Mouse (Mus musculus): ENCODE measurements around the gene Strc. TPM values are rescaled to one million over a fixed set of nuclear protein-coding genes. Genes with fewer than 3 reads are reported as not detected.
A peak's percentile ranks its signal among the peaks of the same experiment; 100 is the strongest.
"Not testable (repeated sequence)": the region's sequence is repeated elsewhere in the genome, so short reads cannot be mapped to it uniquely, and the experiment has no call there.

Gene Strc
- total RNA-seq (2014; rRNA removed) (not detected in 2 replicates), polyA plus RNA-seq (2015; fragmentation: Nextera tagmentation; extraction: Ambion mirVana) (0.02 TPM in 1 of 2 replicates, not detected in the other)

DNA sequence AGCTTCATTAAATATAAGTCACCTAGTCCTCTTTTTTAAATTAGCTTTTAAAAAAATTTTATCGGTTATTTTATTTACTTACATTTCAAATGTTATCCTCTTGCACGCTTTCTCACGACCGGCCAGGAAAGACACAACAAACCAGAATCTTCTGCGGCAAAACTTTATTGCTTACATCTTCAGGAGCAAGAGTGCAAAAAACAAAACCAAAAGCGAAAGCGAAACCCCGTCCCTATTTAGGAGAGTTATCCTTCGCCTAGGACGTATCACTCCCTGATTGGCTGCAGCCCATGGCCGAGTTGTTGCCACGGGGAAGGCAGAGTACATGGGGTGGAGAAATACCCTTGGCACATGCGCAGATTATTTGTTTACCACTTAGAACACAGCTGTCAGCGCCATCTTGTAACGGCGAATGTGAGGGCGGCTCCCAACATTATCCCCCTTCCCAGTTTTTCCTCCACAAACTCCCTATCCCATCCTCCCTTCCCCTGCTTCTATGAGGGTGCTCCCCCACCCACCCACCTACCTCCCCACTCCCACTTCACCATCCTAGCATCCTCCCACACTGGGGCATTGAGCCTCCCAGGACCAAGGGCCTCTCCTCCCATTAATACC, at the start of gene Strc:
Gene Strc, minus strand, starts transcription at position 208 of the 615 bp plus-strand sequence.
- H3K27ac ChIP-seq (ENCODE audit: low read depth, low read length); DNase-seq (ENCODE audit: low spot score); H3K9me3 ChIP-seq (ENCODE audit: low read length); H3K4me2 ChIP-seq (ENCODE audit: low read depth, low read length, poor library complexity, severe bottlenecking); H3K36me3 ChIP-seq (ENCODE audit: insufficient read depth, low read length); H3K27me3 ChIP-seq (ENCODE audit: insufficient read depth, low read length); ATAC-seq (ENCODE audit: low FRiP score); H3K4me1 ChIP-seq (ENCODE audit: insufficient read depth, low read length); H3K4me3 ChIP-seq (ENCODE audit: low read depth, low read length); H3K9ac ChIP-seq (replicated peaks; ENCODE audit: low read length, poor library complexity, severe bottlenecking): not testable (repeated sequence)
- WGBS, result 96% methylated on average over 15 of the region's 17 CpGs

DNA sequence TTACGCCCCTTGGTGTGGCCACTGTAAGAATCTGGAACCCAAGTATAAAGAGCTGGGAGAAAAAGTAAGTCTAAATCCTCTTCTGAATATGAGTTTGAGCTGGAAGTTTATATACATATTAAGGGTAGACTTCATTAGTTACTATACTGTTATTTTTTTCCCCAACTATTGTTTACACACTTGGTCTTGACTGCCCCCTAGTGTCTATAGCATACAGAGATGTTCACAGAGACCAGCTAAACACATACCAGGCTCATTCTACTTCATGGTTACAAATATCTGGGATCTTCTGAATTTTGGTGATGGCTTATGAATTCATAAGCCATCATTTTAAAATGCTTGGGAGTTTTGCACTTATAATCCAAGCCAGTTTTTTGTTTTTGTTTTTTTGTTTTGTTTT, 47.9 kb upstream of the Strc start:
- no peak overlapping the region for H3K27ac ChIP-seq (ENCODE audit: low read depth, low read length)
- no peak overlapping the region for H3K4me2 ChIP-seq (ENCODE audit: low read depth, low read length, poor library complexity, severe bottlenecking)
- no peaks in the 10 kb centered on the region for H3K9me3 ChIP-seq (ENCODE audit: low read length)
- no peak for ATAC-seq (ENCODE audit: low FRiP score)
- peak; percentile 49 for DNase-seq (ENCODE audit: low spot score)
- no peak overlapping the region for H3K9ac ChIP-seq (replicated peaks; ENCODE audit: low read length, poor library complexity, severe bottlenecking)
- no peak overlapping the region for H3K4me3 ChIP-seq (ENCODE audit: low read depth, low read length)
- TF ChIP-seq CTCF (IDR thresholded peaks at IDR 0.05), result peak; percentile 65
- no peaks in the 10 kb centered on the region for H3K4me1 ChIP-seq (ENCODE audit: insufficient read depth, low read length)
- peaks cover 57% of the 10 kb centered on the region for H3K36me3 ChIP-seq (ENCODE audit: insufficient read depth, low read length)
- H3K27me3 ChIP-seq (ENCODE audit: insufficient read depth, low read length), result no peaks in the 10 kb centered on the region
- WGBS, result 100% methylated on average over 1 of the region's 1 CpGs

DNA sequence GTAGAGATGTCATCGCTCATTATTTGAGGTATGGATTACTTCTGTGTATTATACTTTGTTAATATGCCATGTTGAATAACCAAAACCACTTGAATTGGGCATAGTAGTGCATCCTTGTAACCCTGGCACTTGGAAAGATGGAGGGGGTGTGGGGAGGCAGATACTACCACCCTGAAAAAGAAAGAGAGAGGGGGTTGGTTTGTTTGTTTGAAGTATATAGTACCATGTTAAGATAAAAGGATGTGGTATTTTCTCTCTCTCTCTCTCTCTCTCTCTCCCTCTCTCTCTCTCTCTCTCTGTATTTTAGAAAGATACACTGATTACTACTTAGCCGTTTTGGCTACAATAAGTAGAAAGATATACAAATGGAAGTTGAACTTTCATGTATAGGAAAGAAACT, 38.9 kb upstream of the Strc start:
- Histone ChIP-seq H3K27me3 (ENCODE audit: insufficient read depth, low read length) (no peaks in the 10 kb centered on the region), H3K4me2 (ENCODE audit: low read depth, low read length, poor library complexity, severe bottlenecking) (no peak overlapping the region), H3K27ac (ENCODE audit: low read depth, low read length) (no peak overlapping the region), H3K9ac (replicated peaks; ENCODE audit: low read length, poor library complexity, severe bottlenecking) (no peak overlapping the region), H3K4me1 (ENCODE audit: insufficient read depth, low read length) (no peaks in the 10 kb centered on the region), H3K4me3 (ENCODE audit: low read depth, low read length) (no peak overlapping the region), H3K36me3 (ENCODE audit: insufficient read depth, low read length) (peaks cover 30% of the 10 kb centered on the region), H3K9me3 (ENCODE audit: low read length) (no peaks in the 10 kb centered on the region)
- DNase-seq (ENCODE audit: low spot score) (no peak), ATAC-seq (ENCODE audit: low FRiP score) (no peak)
- 97% methylated on average over 2 of the region's 2 CpGs for WGBS
- no peak for TF ChIP-seq CTCF (IDR thresholded peaks at IDR 0.05)

DNA sequence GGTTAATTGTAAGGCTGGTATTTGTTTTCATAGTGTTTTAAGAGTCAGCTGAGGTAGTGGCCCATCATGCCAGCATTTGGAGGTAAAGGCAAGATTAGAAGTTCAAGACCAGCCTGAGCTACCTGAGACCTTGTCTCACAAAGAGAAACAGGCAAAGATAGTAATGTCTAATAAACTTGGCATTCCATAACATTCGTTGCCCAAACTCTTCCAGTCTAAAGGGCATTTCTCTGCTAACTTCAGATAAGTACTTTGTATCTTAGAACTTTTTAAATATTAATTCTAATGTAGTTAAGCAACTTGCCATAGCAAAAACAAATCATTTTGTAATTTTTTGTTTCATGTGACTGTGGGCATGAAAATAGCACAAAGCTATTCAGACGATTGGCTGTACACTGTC, 36.2 kb upstream of the Strc start:
- H3K27me3 ChIP-seq (ENCODE audit: insufficient read depth, low read length), result no peaks in the 10 kb centered on the region
- peaks cover 25% of the 10 kb centered on the region for H3K36me3 ChIP-seq (ENCODE audit: insufficient read depth, low read length)
- no peaks in the 10 kb centered on the region for H3K9me3 ChIP-seq (ENCODE audit: low read length)
- no peak for TF ChIP-seq CTCF (IDR thresholded peaks at IDR 0.05)
- DNase-seq (ENCODE audit: low spot score), result no peak
- no peak overlapping the region for H3K27ac ChIP-seq (ENCODE audit: low read depth, low read length)
- no peak overlapping the region for H3K9ac ChIP-seq (replicated peaks; ENCODE audit: low read length, poor library complexity, severe bottlenecking)
- H3K4me2 ChIP-seq (ENCODE audit: low read depth, low read length, poor library complexity, severe bottlenecking), result no peak overlapping the region
- H3K4me3 ChIP-seq (ENCODE audit: low read depth, low read length), result no peak overlapping the region
- ATAC-seq (ENCODE audit: low FRiP score), result no peak
- WGBS, result 93% methylated on average over 2 of the region's 2 CpGs
- no peaks in the 10 kb centered on the region for H3K4me1 ChIP-seq (ENCODE audit: insufficient read depth, low read length)

DNA sequence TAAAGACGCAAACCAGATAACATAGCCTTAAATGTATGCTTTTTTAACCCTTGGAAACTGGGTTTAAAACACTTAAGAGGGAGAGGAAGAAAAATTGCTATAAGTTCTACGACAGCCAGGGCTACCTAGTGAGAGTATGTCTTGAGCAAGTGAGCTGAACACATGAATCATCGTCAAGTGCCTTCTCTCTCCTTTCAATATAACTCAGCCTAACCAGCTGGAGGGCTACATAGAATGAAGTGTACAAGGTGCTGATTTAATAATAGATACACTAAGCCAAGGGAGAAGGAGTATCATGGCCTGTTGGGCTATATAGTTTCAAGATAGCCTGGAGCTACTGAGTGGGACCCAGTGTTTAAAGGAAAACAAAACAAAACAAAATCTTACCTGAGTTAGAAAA, 31.5 kb upstream of the Strc start:
- no peak overlapping the region for H3K4me2 ChIP-seq (ENCODE audit: low read depth, low read length, poor library complexity, severe bottlenecking)
- peaks cover 10% of the 10 kb centered on the region; the same call in 1 of the 2 replicates for H3K36me3 ChIP-seq (ENCODE audit: insufficient read depth, low read length)
- no peak overlapping the region for H3K27ac ChIP-seq (ENCODE audit: low read depth, low read length)
- no peak for TF ChIP-seq CTCF (IDR thresholded peaks at IDR 0.05)
- no peak overlapping the region for H3K9ac ChIP-seq (replicated peaks; ENCODE audit: low read length, poor library complexity, severe bottlenecking)
- WGBS, result 91% methylated on average over 3 of the region's 3 CpGs
- no peak overlapping the region for H3K4me3 ChIP-seq (ENCODE audit: low read depth, low read length)
- ATAC-seq (ENCODE audit: low FRiP score), result no peak
- peaks cover 9% of the 10 kb centered on the region; the same call in 1 of the 2 replicates for H3K4me1 ChIP-seq (ENCODE audit: insufficient read depth, low read length)
- no peaks in the 10 kb centered on the region for H3K9me3 ChIP-seq (ENCODE audit: low read length)
- no peak for DNase-seq (ENCODE audit: low spot score)
- H3K27me3 ChIP-seq (ENCODE audit: insufficient read depth, low read length), result no peaks in the 10 kb centered on the region

DNA sequence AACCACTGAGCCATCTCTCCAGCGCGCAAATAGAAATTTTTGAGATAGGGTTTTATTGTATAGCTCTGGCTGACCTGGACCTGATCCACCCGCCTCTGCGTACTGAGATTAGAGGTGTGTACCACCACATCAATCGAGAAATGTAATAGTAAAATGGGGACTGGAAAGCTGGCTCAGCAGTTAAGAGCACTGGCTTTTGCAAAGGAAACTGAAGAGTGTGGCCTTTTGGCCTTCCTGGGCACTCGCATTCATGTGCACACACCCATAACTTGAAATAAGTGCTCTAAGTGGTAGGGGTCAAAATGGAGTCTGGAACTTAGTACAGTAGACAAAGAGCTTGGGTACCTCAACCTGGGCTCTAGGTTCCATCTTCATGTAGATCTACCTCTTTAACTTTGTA, 29.4 kb upstream of the Strc start:
- Histone ChIP-seq H3K9ac (replicated peaks; ENCODE audit: low read length, poor library complexity, severe bottlenecking) (no peak overlapping the region), H3K36me3 (ENCODE audit: insufficient read depth, low read length) (peaks cover 5% of the 10 kb centered on the region; the same call in 1 of the 2 replicates), H3K27ac (ENCODE audit: low read depth, low read length) (no peak overlapping the region), H3K4me3 (ENCODE audit: low read depth, low read length) (no peak overlapping the region), H3K4me2 (ENCODE audit: low read depth, low read length, poor library complexity, severe bottlenecking) (no peak overlapping the region), H3K9me3 (ENCODE audit: low read length) (no peaks in the 10 kb centered on the region), H3K4me1 (ENCODE audit: insufficient read depth, low read length) (peaks cover 9% of the 10 kb centered on the region; the same call in 1 of the 2 replicates), H3K27me3 (ENCODE audit: insufficient read depth, low read length) (no peaks in the 10 kb centered on the region)
- DNase-seq (ENCODE audit: low spot score) (no peak), ATAC-seq (ENCODE audit: low FRiP score) (no peak)
- 94% methylated on average over 6 of the region's 6 CpGs for WGBS
- no peak for TF ChIP-seq CTCF (IDR thresholded peaks at IDR 0.05)

Data from midbrain, postnatal 0 days (tissue).